Mouse (Mus musculus): ENCODE measurements around the gene Card19. TPM values are rescaled to one million over a fixed set of nuclear protein-coding genes. Genes with fewer than 3 reads are reported as not detected.

Card19 gene
- polyA plus RNA-seq, 1 experiment from 2014 or later: 32.3 TPM

DNA sequence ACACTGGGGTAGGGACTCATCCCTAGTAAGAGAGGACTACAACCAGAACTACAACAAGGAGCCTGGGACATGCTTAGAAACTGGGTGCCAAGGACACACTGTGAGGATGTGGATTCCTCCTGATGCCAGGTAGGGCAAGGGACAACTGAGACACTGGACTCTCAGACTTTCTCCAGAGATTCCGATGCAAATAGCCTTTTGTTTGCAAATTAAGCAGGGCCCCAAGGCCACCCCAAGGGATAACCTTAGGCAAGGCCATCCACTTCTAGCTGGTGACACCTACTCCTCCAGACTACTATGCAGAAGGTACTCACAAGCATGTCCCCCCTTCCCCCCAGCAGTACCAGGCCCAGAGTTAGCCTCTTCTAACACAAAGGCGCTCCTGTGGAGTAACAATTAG, 30.8 kb upstream of the Card19 start:
- Histone ChIP-seq H3K27ac (ENCODE audit: low read depth) (no peak overlapping the region), H3K4me2 (ENCODE audit: low read depth, low read length) (0 out of 2 replicates have a peak overlapping the region, but pooled peaks have one; percentile 88), H3K36me3 (replicated peaks; ENCODE audit: insufficient read depth, low read length) (no peaks in the 10 kb centered on the region), H3K27me3 (ENCODE audit: insufficient read depth, low read length) (peaks cover 23% of the 10 kb centered on the region), H3K4me3 (ENCODE audit: low read depth, low read length) (no peak overlapping the region), H3K9ac (replicated peaks) (no peak overlapping the region), H3K9me3 (ENCODE audit: low read length) (no peaks in the 10 kb centered on the region), H3K4me1 (ENCODE audit: insufficient read depth) (peaks cover 30% of the 10 kb centered on the region)
- no peak for TF ChIP-seq EP300 (IDR thresholded peaks at IDR 0.05; ENCODE audit: low read depth)
- no peak for TF ChIP-seq CTCF (IDR thresholded peaks at IDR 0.05; ENCODE audit: low read depth)
- ATAC-seq (no peak), DNase-seq (no peak)
- WGBS (ENCODE audit: insufficient replicate concordance): 80% methylated on average over 2 of the region's 2 CpGs

DNA sequence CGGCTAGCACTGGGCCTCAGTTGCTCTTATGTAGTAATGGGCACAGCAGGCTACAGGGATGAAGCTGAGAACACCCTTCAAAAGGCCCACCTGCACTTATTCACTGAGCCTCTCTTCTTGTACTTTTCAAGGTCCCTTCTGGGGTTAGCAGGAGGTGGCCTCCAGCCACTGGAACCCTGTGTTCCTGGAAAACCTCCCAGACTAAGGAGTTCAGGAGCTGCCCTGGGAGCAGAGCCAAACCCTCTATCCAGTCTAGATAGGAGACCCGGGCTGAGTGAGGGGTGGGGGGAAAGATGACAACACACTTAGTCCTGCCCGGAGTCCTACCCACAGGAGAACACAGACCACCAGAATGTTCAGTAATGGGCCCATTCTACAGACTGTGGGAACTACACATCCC, 30.2 kb upstream of the Card19 start:
- ATAC-seq (no peak), DNase-seq (no peak)
- Histone ChIP-seq H3K4me2 (ENCODE audit: low read depth, low read length) (no peak overlapping the region), H3K36me3 (replicated peaks; ENCODE audit: insufficient read depth, low read length) (no peaks in the 10 kb centered on the region), H3K4me1 (ENCODE audit: insufficient read depth) (peaks cover 32% of the 10 kb centered on the region), H3K27me3 (ENCODE audit: insufficient read depth, low read length) (peaks cover 23% of the 10 kb centered on the region), H3K9me3 (ENCODE audit: low read length) (no peaks in the 10 kb centered on the region), H3K27ac (ENCODE audit: low read depth) (no peak overlapping the region), H3K4me3 (ENCODE audit: low read depth, low read length) (no peak overlapping the region), H3K9ac (replicated peaks) (no peak overlapping the region)
- WGBS (ENCODE audit: insufficient replicate concordance): 58% methylated on average over 3 of the region's 3 CpGs
- TF ChIP-seq CTCF (IDR thresholded peaks at IDR 0.05; ENCODE audit: low read depth) (no peak), EP300 (IDR thresholded peaks at IDR 0.05; ENCODE audit: low read depth) (no peak)

DNA sequence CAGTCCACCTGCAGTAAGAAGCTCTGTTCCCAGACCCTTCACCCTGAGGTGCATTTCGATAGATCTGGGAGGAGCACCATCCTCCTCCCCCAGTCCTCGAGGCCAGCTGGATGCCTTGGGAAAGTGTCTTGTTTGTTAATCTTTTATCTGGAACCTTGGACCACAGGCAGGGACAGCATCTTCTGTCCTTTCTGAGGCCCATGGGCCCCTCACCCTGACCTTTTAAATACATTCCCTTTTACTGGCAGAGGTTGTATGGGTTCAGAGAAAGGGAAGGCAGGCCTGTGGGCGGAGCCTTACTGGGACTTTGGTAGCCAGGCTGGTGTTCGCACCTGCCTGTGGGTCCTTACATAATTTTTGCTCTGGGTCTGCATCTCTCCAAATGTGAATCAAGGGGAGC, 29.4 kb upstream of the Card19 start:
- TF ChIP-seq EP300 (IDR thresholded peaks at IDR 0.05; ENCODE audit: low read depth) (no peak), CTCF (IDR thresholded peaks at IDR 0.05; ENCODE audit: low read depth) (no peak)
- Histone ChIP-seq H3K27me3 (ENCODE audit: insufficient read depth, low read length) (peaks cover 23% of the 10 kb centered on the region), H3K4me2 (ENCODE audit: low read depth, low read length) (no peak overlapping the region), H3K36me3 (replicated peaks; ENCODE audit: insufficient read depth, low read length) (no peaks in the 10 kb centered on the region), H3K27ac (ENCODE audit: low read depth) (no peak overlapping the region), H3K4me1 (ENCODE audit: insufficient read depth) (peaks cover 33% of the 10 kb centered on the region), H3K9me3 (ENCODE audit: low read length) (no peaks in the 10 kb centered on the region), H3K4me3 (ENCODE audit: low read depth, low read length) (no peak overlapping the region), H3K9ac (replicated peaks) (no peak overlapping the region)
- DNase-seq (no peak), ATAC-seq (no peak)
- WGBS (ENCODE audit: insufficient replicate concordance): 63% methylated on average over 4 of the region's 4 CpGs

DNA sequence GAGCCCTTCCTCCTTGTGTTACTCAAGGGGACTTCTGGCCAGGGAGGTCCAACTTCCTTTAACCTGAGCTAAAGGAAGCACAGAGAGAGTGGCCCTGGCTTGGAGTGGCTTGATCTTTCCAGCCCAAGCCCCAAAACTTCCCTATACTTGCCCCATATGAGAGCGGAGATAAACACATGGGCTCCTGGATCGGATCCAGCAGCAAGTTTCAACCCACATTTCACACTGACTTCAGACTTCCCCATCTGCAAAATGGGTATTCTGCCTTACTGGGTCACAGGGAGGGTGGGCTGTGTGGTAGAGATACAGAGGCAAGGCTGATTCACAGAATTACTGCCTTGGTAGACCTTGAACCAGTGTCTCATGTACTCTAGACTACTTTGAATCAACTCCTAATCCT, 27.7 kb upstream of the Card19 start:
- H3K9me3 ChIP-seq (ENCODE audit: low read length): no peaks in the 10 kb centered on the region
- peaks cover 35% of the 10 kb centered on the region for H3K4me1 ChIP-seq (ENCODE audit: insufficient read depth)
- ATAC-seq: no peak
- no peaks in the 10 kb centered on the region for H3K36me3 ChIP-seq (replicated peaks; ENCODE audit: insufficient read depth, low read length)
- peaks cover 22% of the 10 kb centered on the region for H3K27me3 ChIP-seq (ENCODE audit: insufficient read depth, low read length)
- H3K4me3 ChIP-seq (ENCODE audit: low read depth, low read length): no peak overlapping the region
- H3K4me2 ChIP-seq (ENCODE audit: low read depth, low read length): no peak overlapping the region
- H3K27ac ChIP-seq (ENCODE audit: low read depth): peak overlapping the region; percentile 95
- WGBS (ENCODE audit: insufficient replicate concordance): 41% methylated on average over 2 of the region's 2 CpGs
- DNase-seq: no peak
- TF ChIP-seq EP300 (IDR thresholded peaks at IDR 0.05; ENCODE audit: low read depth): no peak
- no peak for TF ChIP-seq CTCF (IDR thresholded peaks at IDR 0.05; ENCODE audit: low read depth)
- no peak overlapping the region for H3K9ac ChIP-seq (replicated peaks)

DNA sequence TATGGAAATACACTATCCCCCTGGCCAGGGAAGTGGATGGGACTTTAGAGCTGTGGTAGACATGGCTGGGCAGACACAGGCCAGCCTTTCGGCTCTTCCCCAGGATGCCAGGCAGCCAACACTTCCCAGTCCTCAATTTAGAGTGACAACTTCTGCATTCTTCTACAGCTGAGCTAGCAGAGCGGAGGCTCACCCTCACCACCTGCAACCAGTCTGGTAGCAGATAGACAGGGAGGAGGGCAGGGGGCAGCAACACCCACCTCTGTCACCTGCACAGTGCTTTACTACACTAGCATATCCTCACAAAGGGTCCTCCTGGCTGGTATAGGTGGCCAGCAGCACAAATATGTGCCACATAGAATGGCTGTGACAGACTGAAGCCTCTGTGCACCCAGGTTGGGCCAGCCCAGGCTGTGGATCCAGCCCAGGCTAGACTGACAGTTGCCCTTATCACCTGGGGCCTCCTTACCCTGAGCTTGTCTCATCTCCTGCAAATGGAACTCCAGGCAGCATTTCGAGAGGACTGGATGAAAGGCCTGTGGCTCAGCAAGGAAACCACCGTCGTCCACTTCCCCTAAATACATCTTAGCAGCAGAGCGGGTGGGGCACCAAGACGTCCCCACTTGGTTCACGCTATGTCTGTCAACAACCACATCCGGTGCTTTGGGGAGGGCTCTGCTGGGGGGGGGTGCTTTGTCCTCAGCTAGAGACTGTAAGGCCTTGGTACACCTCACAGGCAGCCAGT, 26.7 kb upstream of the Card19 start:
- 27% methylated on average over 9 of the region's 9 CpGs for WGBS (ENCODE audit: insufficient replicate concordance)
- Histone ChIP-seq H3K27ac (ENCODE audit: low read depth) (peak overlapping the region; percentile 95), H3K4me3 (ENCODE audit: low read depth, low read length) (no peak overlapping the region), H3K36me3 (replicated peaks; ENCODE audit: insufficient read depth, low read length) (no peaks in the 10 kb centered on the region), H3K27me3 (ENCODE audit: insufficient read depth, low read length) (peaks cover 12% of the 10 kb centered on the region), H3K4me2 (ENCODE audit: low read depth, low read length) (peak overlapping the region; percentile 49), H3K9me3 (ENCODE audit: low read length) (no peaks in the 10 kb centered on the region), H3K9ac (replicated peaks) (no peak overlapping the region; the same call in 1 of the 2 replicates), H3K4me1 (ENCODE audit: insufficient read depth) (peaks cover 25% of the 10 kb centered on the region)
- TF ChIP-seq EP300 (IDR thresholded peaks at IDR 0.05; ENCODE audit: low read depth) (peak; percentile 42; the same call in 1 of the 2 replicates), CTCF (IDR thresholded peaks at IDR 0.05; ENCODE audit: low read depth) (peak; percentile 22)
- peak; percentile 78 for ATAC-seq
- peak; percentile 79 for DNase-seq

DNA sequence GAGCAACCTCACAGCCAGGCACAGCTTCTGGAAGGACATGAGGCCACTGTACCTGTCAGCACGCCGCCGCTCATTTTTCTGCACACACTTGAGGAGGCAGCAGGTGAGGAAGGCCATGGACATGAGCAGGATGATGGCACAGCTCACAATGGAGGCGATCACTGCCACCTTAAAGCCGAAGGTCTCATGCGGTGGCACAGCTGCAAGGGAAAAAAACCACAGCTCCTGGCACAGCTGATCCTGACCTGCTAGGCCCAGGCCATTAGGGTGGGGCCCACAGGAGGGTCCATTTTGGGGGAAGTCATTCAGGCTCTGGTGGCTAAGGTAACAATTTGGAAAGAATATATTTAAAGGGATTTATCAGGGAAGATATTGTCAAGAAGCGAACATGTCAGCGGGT, 22.9 kb upstream of the Card19 start:
- Histone ChIP-seq H3K27ac (ENCODE audit: low read depth) (no peak overlapping the region), H3K4me3 (ENCODE audit: low read depth, low read length) (no peak overlapping the region), H3K36me3 (replicated peaks; ENCODE audit: insufficient read depth, low read length) (no peaks in the 10 kb centered on the region), H3K9ac (replicated peaks) (no peak overlapping the region), H3K27me3 (ENCODE audit: insufficient read depth, low read length) (no peaks in the 10 kb centered on the region), H3K4me1 (ENCODE audit: insufficient read depth) (peaks cover 24% of the 10 kb centered on the region), H3K9me3 (ENCODE audit: low read length) (no peaks in the 10 kb centered on the region), H3K4me2 (ENCODE audit: low read depth, low read length) (no peak overlapping the region)
- ATAC-seq (no peak), DNase-seq (no peak)
- whole genome bisulfite sequencing (ENCODE audit: insufficient replicate concordance): 87% methylated on average over 8 of the region's 8 CpGs
- TF ChIP-seq CTCF (IDR thresholded peaks at IDR 0.05; ENCODE audit: low read depth) (no peak), EP300 (IDR thresholded peaks at IDR 0.05; ENCODE audit: low read depth) (no peak)
